In the genomic region with DNA sequence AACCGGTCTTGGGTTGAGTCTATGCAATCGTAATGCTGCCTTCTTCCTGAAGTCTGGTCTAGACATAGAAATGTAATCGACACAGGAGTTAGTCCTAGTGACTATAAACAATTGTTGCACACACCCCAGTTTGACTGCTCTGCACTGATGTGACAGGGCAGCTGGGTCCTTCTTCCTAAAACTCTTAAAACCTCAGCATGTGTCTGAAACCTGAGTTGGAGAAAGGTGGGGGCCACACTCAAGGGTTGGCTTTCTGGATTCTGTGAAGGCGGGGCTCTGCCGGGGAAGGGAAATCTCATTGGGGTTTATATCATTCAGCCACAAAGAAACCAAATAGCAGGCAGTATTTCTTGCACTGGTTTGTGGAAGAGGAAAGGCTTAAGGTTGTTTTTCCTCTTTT, we compare ENCODE assay signal across 28 mouse cellular contexts. TPM values are rescaled to one million over a fixed set of nuclear protein-coding genes. Genes with fewer than 3 reads are reported as not detected.
DNase-seq lines count a peak whose midpoint lies in the region; ATAC-seq and TF ChIP-seq lines count a peak whose summit lies in the region.
"Had no signal": no experiment of that assay in that cellular context is flagged by ENCODE, and none has a peak within 500 bp of the region (broad histone marks: within the 10 kb centered on the region; RNA-seq: fewer than 3 reads in every experiment).

No protein-coding gene starts in this region.

- 78% methylated on average over 5 of the region's 5 CpGs for WGBS in limb, embryonic 11.5 days
- 86% methylated on average over 5 of the region's 5 CpGs for WGBS in limb, embryonic 10.5 days
- WGBS in limb, embryonic 14.5 days: 57% methylated on average over 5 of the region's 5 CpGs

- no peaks in the 10 kb centered on the region for H3K9me3 ChIP-seq in limb, embryonic 11.5 days (ENCODE audit: control insufficient read depth, low read length)
- no peaks in the 10 kb centered on the region for H3K9me3 ChIP-seq in limb, embryonic 10.5 days (replicated peaks)
- H3K9me3 ChIP-seq in limb, embryonic 14.5 days (ENCODE audit: control insufficient read depth, low read length): no peaks in the 10 kb centered on the region
- H3K9me3 ChIP-seq: embryonic facial prominence, embryonic 12.5 days; forebrain, embryonic 12.5 days; heart, embryonic 15.5 days; hindbrain, embryonic 15.5 days had no signal

- no peak overlapping the region for H3K4me3 ChIP-seq in limb, embryonic 11.5 days (ENCODE audit: low read depth, low read length)
- no peak overlapping the region for H3K4me3 ChIP-seq in limb, embryonic 10.5 days
- no peak overlapping the region for H3K4me3 ChIP-seq in limb, embryonic 14.5 days (replicated peaks; ENCODE audit: low read length)
- H3K4me3 ChIP-seq: embryonic facial prominence, embryonic 12.5 days; forebrain, embryonic 12.5 days; heart, adult 2 months; heart, embryonic 15.5 days; hindbrain, embryonic 15.5 days had no signal

- no peak for TF ChIP-seq POLR2A in limb, embryonic 14.5 days (IDR thresholded peaks at IDR 0.05; ENCODE audit: borderline replicate concordance, extremely low read depth, insufficient read depth, insufficient read length)

- intact Hi-C loops in heart, postnatal 25 days (cut with DNase I): no loop called here

- DNase-seq in embryo, embryonic 11 days: peak; percentile 10
- no peak for DNase-seq in embryo, embryonic 10 days (ENCODE audit: low spot score)
- DNase-seq in limb, embryonic 11.5 days (ENCODE audit: low spot score): no peak
- DNase-seq in limb, embryonic 10.5 days (ENCODE audit: low spot score): no peak
- DNase-seq in limb, embryonic 14.5 days (ENCODE audit: low spot score): peak; percentile 12
- no peak for DNase-seq in thymus, postnatal 0 days (ENCODE audit: low spot score)
- DNase-seq in heart, postnatal 25 days (ENCODE audit: low spot score): no peak
- DNase-seq: adrenal gland, postnatal 14 days; B cell, adult 2 months; cerebellum, adult 11-12 months; cerebellum, adult 9-10 months; cerebellum, postnatal 25 days; gastrocnemius, postnatal 10 days; heart, adult 2 months; heart, postnatal 14 days had no signal

- peak; percentile 44; the same call in 1 of the 2 replicates for ATAC-seq in limb, embryonic 11.5 days (ENCODE audit: insufficient number of reproducible peaks, low FRiP score, low TSS enrichment, low read depth)
- ATAC-seq in limb, embryonic 14.5 days (ENCODE audit: low FRiP score, low read depth): peak; percentile 90
- ATAC-seq: activated CD4-positive, CD25-positive, alpha-beta regulatory T cell, adult 4 months; forebrain, embryonic 16.5 days; Patski had no signal

- no peaks in the 10 kb centered on the region for H3K27me3 ChIP-seq in limb, embryonic 11.5 days (ENCODE audit: control insufficient read depth, insufficient read depth, low read length)
- no peaks in the 10 kb centered on the region for H3K27me3 ChIP-seq in limb, embryonic 10.5 days (ENCODE audit: low read depth, poor library complexity, severe bottlenecking)
- no peaks in the 10 kb centered on the region for H3K27me3 ChIP-seq in limb, embryonic 14.5 days (ENCODE audit: control insufficient read depth, insufficient read depth, low read length)
- H3K27me3 ChIP-seq: embryonic facial prominence, embryonic 12.5 days; forebrain, embryonic 12.5 days; heart, embryonic 15.5 days; hindbrain, embryonic 15.5 days; Patski had no signal

- no peak overlapping the region for H3K27ac ChIP-seq in limb, embryonic 11.5 days (replicated peaks; ENCODE audit: low read depth, low read length)
- H3K27ac ChIP-seq in limb, embryonic 10.5 days: no peak overlapping the region
- H3K27ac ChIP-seq in limb, embryonic 14.5 days (replicated peaks; ENCODE audit: low read depth, low read length): no peak overlapping the region
- H3K27ac ChIP-seq: embryonic facial prominence, embryonic 12.5 days; forebrain, embryonic 12.5 days; heart, adult 2 months; heart, embryonic 15.5 days; hindbrain, embryonic 15.5 days had no signal

- no peak overlapping the region for H3K9ac ChIP-seq in limb, embryonic 11.5 days (ENCODE audit: low read length)
- H3K9ac ChIP-seq in limb, embryonic 14.5 days (ENCODE audit: low read depth, low read length, severe bottlenecking): no peak overlapping the region
- H3K9ac ChIP-seq: embryonic facial prominence, embryonic 12.5 days; forebrain, embryonic 12.5 days; heart, embryonic 15.5 days; hindbrain, embryonic 15.5 days had no signal

- no peak overlapping the region for H3K4me2 ChIP-seq in limb, embryonic 11.5 days (ENCODE audit: low read depth, severe bottlenecking)
- H3K4me2 ChIP-seq in limb, embryonic 14.5 days (replicated peaks; ENCODE audit: low read depth, low read length, severe bottlenecking): no peak overlapping the region
- H3K4me2 ChIP-seq: embryonic facial prominence, embryonic 12.5 days; forebrain, embryonic 12.5 days; heart, embryonic 11.5 days; heart, embryonic 15.5 days; hindbrain, embryonic 15.5 days had no signal

- H3K4me1 ChIP-seq in limb, embryonic 11.5 days (ENCODE audit: control insufficient read depth, insufficient read depth, low read length): no peaks in the 10 kb centered on the region; the same call in 1 of the 2 replicates
- H3K4me1 ChIP-seq in limb, embryonic 10.5 days: peaks cover 4% of the 10 kb centered on the region; the same call in 1 of the 2 replicates
- 0 out of 2 replicates have a peak, but pooled peaks cover 5% of the 10 kb centered on the region for H3K4me1 ChIP-seq in limb, embryonic 14.5 days (ENCODE audit: control insufficient read depth, insufficient read depth, low read length)
- H3K4me1 ChIP-seq: forebrain, embryonic 12.5 days; heart, embryonic 15.5 days; hindbrain, embryonic 15.5 days had no signal

- no peaks in the 10 kb centered on the region for H3K36me3 ChIP-seq in limb, embryonic 11.5 days (ENCODE audit: control insufficient read depth, insufficient read depth, low read length)
- no peaks in the 10 kb centered on the region for H3K36me3 ChIP-seq in limb, embryonic 10.5 days
- H3K36me3 ChIP-seq in limb, embryonic 14.5 days (ENCODE audit: control insufficient read depth, insufficient read depth, low read length): peaks cover 8% of the 10 kb centered on the region
- H3K36me3 ChIP-seq: embryonic facial prominence, embryonic 12.5 days; forebrain, embryonic 12.5 days; heart, embryonic 15.5 days; hindbrain, embryonic 15.5 days had no signal

RNA-seq across cellular contexts. Expression of gene C9, which starts 41.0 kb away (rescaled TPM):
- not detected in 2 replicates for polyA plus RNA-seq in limb, embryonic 11.5 days (2014; fragmentation: Nextera tagmentation; extraction: Ambion mirVana)
- not detected in 2 replicates for polyA plus RNA-seq in limb, embryonic 10.5 days (2016; fragmentation: Nextera tagmentation; extraction: Ambion mirVana)
- polyA plus RNA-seq in limb, embryonic 14.5 days (2012; rRNA removed): 0.11 and 0.14 TPM in 2 replicates
- polyA plus RNA-seq in limb, embryonic 14.5 days (2014; fragmentation: Nextera tagmentation; extraction: Ambion mirVana): 0.14 and 0.25 TPM in 2 replicates
- polyA plus RNA-seq in thymus, postnatal 0 days (2015; fragmentation: Nextera tagmentation; extraction: Ambion mirVana): 0.06 TPM in 1 of 2 replicates, not detected in the other
- total RNA-seq in heart, postnatal 25 days (2021): not detected
- total RNA-seq: adrenal gland, adult 18-20 months; gastrocnemius, postnatal 10 days; gastrocnemius, postnatal 4 days; heart, adult 2 months; heart, postnatal 14 days; MEL had no signal
- polyA plus RNA-seq: activated CD4-positive, CD25-positive, alpha-beta regulatory T cell, adult 4 months; forebrain, embryonic 12.5 days; forebrain, embryonic 16.5 days; frontal cortex, adult 2 months; heart, adult 2 months; heart, embryonic 11.5 days; heart, embryonic 15.5 days; hindbrain, embryonic 11.5 days; hindbrain, embryonic 15.5 days; Patski had no signal

Comparison
In these comparisons a context has a peak if more than half of its experiments do, and no peak if none do; other contexts are left out.
1. DNase-seq: peak in embryo, embryonic 11 days (single experiment) and limb, embryonic 14.5 days (single experiment); none in embryo, embryonic 10 days (single experiment), limb, embryonic 11.5 days (single experiment), limb, embryonic 10.5 days (single experiment), thymus, postnatal 0 days (single experiment) and heart, postnatal 25 days (single experiment).